Mouse (Mus musculus): ENCODE results near the gene Slc25a38.
"Not testable (repeated sequence)": the region's sequence is repeated elsewhere in the genome, so short reads cannot be mapped to it uniquely, and the experiment has no call there.

The Slc25a38 gene

GRCm38 (mm10) chr9:120101165-120101564 lies 9.0 kb upstream of the Slc25a38 start:
- DNase-seq, result no peak

GRCm38 (mm10) chr9:120108953-120109352 lies 1.2 kb upstream of the Slc25a38 start:
- DNase-seq, result not testable (repeated sequence)

- no peak for DNase-seq
Measured at GRCm38 (mm10) chr9:120111156-120111945, 1.2 kb downstream of the Slc25a38 start.

GRCm38 (mm10) chr9:120112472-120112871 lies 2.3 kb downstream of the Slc25a38 start:
- DNase-seq, result no peak

- DNase-seq, result no peak
Measured at GRCm38 (mm10) chr9:120113456-120113855, 3.3 kb downstream of the Slc25a38 start.

GRCm38 (mm10) chr9:120114051-120114788 lies 4.0 kb downstream of the Slc25a38 start:
- DNase-seq, result peak in 1 of 2 experiments; percentile 26

GRCm38 (mm10) chr9:120114789-120115151 lies 4.6 kb downstream of the Slc25a38 start:
- DNase-seq, result no peak

GRCm38 (mm10) chr9:120115580-120115979 lies 5.4 kb downstream of the Slc25a38 start:
- DNase-seq, result no peak

GRCm38 (mm10) chr9:120116184-120116624 lies 6.0 kb downstream of the Slc25a38 start:
- no peak for DNase-seq

GRCm38 (mm10) chr9:120118212-120118611 lies 8.0 kb downstream of the Slc25a38 start:
- no peak for DNase-seq

- no peak for DNase-seq
Measured at GRCm38 (mm10) chr9:120120503-120120902, 10.3 kb downstream of the Slc25a38 start.

GRCm38 (mm10) chr9:120126868-120127267 lies 16.7 kb downstream of the Slc25a38 start:
- DNase-seq, result no peak

GRCm38 (mm10) chr9:120127538-120128251 lies 17.5 kb downstream of the Slc25a38 start, which contains the start of gene Rpsa:
Gene Rpsa (plus strand): TSS chr9:120127689.
- DNase-seq, result peak; percentile 97 to 98

- no peak for DNase-seq
Measured at GRCm38 (mm10) chr9:120129276-120129675, 19.1 kb downstream of the Slc25a38 start.

- no peak for DNase-seq
Measured at GRCm38 (mm10) chr9:120131784-120132288, 21.7 kb downstream of the Slc25a38 start.

GRCm38 (mm10) chr9:120132980-120133754 lies 23.0 kb downstream of the Slc25a38 start:
- no peak for DNase-seq

GRCm38 (mm10) chr9:120133755-120134475 lies 23.7 kb downstream of the Slc25a38 start:
- no peak for DNase-seq

GRCm38 (mm10) chr9:120134529-120135160 lies 24.5 kb downstream of the Slc25a38 start:
- DNase-seq, result no peak

GRCm38 (mm10) chr9:120135454-120135853 lies 25.3 kb downstream of the Slc25a38 start:
- no peak for DNase-seq

- peak; percentile 91 to 93 for DNase-seq
Measured at GRCm38 (mm10) chr9:120140652-120141051, 30.5 kb downstream of the Slc25a38 start.

GRCm38 (mm10) chr9:120144474-120144873 lies 34.3 kb downstream of the Slc25a38 start:
- peak in 1 of 2 experiments; percentile 20 for DNase-seq

Measured in cerebellum, postnatal 10 days (tissue).